Mouse (Mus musculus) liver, postnatal 0 days (tissue): ENCODE data around the gene Msi2. TPM values are rescaled to one million over a fixed set of nuclear protein-coding genes. Genes with fewer than 3 reads are reported as not detected.

Experiments
- ATAC-seq: fragments of 200-750 bp; cut with Nextera tagmentation; 2 replicates; pipeline ENCODE4 v1.8.0; 2017; ENCODE audit warnings: mild to moderate bottlenecking, moderate library complexity
- DNase-seq: peaks from one replicate; pipeline ENCODE4 v3.0.0-alpha.2; 2016
- H3K27ac ChIP-seq: fragments of 300-500 bp; sonication (generic); 2 replicates; pipeline ENCODE4 v1.5.1; 2014; ENCODE audit warnings: antibody characterized with exemption, moderate library complexity, mild to moderate bottlenecking, low read depth
- H3K27me3 ChIP-seq: fragments of 300-500 bp; sonication (generic); 2 replicates; pipeline ENCODE4 v1.6.1; 2014; ENCODE audit warnings: low read length, control low read depth, mixed read lengths; ENCODE audit not compliant: insufficient read depth
- H3K36me3 ChIP-seq: fragments of 300-500 bp; sonication (generic); replicated peaks from 2 replicates; pipeline ENCODE4 v1.6.1; 2014; ENCODE audit warnings: mild to moderate bottlenecking, control low read depth, low read length, moderate library complexity, mixed read lengths; ENCODE audit not compliant: insufficient read depth
- H3K4me1 ChIP-seq: fragments of 300-500 bp; sonication (generic); 2 replicates; pipeline ENCODE4 v1.6.1; 2014; ENCODE audit warnings: antibody characterized with exemption, mild to moderate bottlenecking, control low read depth; ENCODE audit not compliant: insufficient read depth
- H3K4me2 ChIP-seq: fragments of 300-500 bp; sonication (generic); 2 replicates; pipeline ENCODE4 v1.6.1; 2014; ENCODE audit warnings: low read depth, mild to moderate bottlenecking, low read length, moderate library complexity, mixed read lengths
- H3K4me3 ChIP-seq: fragments of 300-500 bp; sonication (generic); 2 replicates; pipeline ENCODE4 v1.5.1; 2014; ENCODE audit warnings: low read depth, low read length
- H3K9ac ChIP-seq: fragments of 300-500 bp; sonication (generic); replicated peaks from 2 replicates; pipeline ENCODE4 v1.6.1; 2014; ENCODE audit warnings: mild to moderate bottlenecking, moderate library complexity
- H3K9me3 ChIP-seq: fragments of 300-500 bp; sonication (generic); 2 replicates; pipeline ENCODE4 v1.6.1; 2016; ENCODE audit warnings: mild to moderate bottlenecking, control low read depth, low read length, mixed read lengths
- CTCF ChIP-seq: sonication (generic); IDR thresholded peaks from 2 replicates; pipeline ENCODE4 v1.5.1; 2016; ENCODE audit warnings: antibody characterized with exemption, low read depth
- EP300 ChIP-seq: IDR thresholded peaks from 2 replicates; pipeline ENCODE4 v1.6.1; 2016; ENCODE audit warnings: antibody characterized with exemption, low read depth, mild to moderate bottlenecking
- WGBS: fragments of 180-500 bp; shearing (Covaris S2); extraction: QIAGEN DNeasy Blood & Tissue Kit; methylation state at CpG from one replicate; pipeline ENCODE4 v1.1.7; 2014; ENCODE audit not compliant: insufficient replicate concordance; 5-methylcytosine and 5-hydroxymethylcytosine counted together
- polyA plus RNA-seq: library from polyadenylated mRNA; unstranded; fragments of >200 nt; fragmentation: Nextera tagmentation; extraction: Ambion mirVana; gene quantifications from 2 replicates; pipeline ENCODE4 v1.2.1, GENCODE M21; 2015

Msi2 gene
- polyA plus RNA-seq, 1 experiment from 2014 or later, result 3.7 TPM

DNA sequence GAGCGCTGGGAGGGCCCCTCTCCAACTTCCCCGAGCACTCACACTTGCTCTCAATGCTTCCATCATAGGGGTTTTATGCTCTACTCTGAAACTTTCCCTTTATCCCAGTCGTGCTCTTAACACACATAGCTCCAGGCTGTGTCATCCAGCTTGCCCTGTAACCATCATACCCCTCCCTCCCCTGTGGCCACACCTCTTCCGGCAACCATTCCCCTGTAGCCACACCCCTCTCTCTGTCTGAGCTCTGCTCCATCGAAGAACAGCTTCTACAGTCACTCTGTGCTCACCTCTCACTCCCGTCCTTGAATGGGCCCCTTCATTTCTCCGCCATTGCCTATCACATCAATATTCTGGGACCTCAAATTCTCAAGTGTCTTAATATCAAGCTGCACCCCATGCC lies 219.8 kb downstream of the Msi2 start:
- H3K9ac ChIP-seq, result no peak overlapping the region
- WGBS, result 55% methylated on average over 7 of the region's 7 CpGs
- no peak overlapping the region for H3K27ac ChIP-seq
- H3K4me2 ChIP-seq, result no peak overlapping the region
- no peaks in the 10 kb centered on the region for H3K36me3 ChIP-seq
- H3K27me3 ChIP-seq, result no peaks in the 10 kb centered on the region
- DNase-seq, result no peak
- ATAC-seq, result no peak
- no peak overlapping the region for H3K4me3 ChIP-seq
- TF ChIP-seq CTCF (no peak), EP300 (no peak)
- no peaks in the 10 kb centered on the region for H3K4me1 ChIP-seq
- H3K9me3 ChIP-seq, result no peaks in the 10 kb centered on the region

DNA sequence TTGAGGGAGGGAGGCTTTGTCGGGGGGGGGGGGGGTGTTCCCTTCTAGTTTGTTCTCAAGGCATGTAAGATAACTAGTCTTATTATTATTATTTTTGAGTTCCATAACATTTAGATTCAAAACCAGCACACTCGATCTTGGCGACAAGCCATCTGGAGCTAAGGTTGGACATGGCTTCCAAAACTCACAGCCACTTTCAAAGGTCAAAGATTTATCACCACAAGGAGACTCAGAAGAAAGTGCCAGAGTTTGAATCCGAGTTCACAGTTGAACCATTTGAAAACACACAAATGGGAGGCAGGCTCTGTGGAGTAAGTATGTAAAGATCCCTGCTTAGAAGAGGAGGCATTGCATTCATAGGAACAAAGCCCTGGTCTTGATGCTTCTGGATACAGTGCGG lies 221.9 kb downstream of the Msi2 start:
- 76% methylated on average over 5 of the region's 5 CpGs for WGBS

DNA sequence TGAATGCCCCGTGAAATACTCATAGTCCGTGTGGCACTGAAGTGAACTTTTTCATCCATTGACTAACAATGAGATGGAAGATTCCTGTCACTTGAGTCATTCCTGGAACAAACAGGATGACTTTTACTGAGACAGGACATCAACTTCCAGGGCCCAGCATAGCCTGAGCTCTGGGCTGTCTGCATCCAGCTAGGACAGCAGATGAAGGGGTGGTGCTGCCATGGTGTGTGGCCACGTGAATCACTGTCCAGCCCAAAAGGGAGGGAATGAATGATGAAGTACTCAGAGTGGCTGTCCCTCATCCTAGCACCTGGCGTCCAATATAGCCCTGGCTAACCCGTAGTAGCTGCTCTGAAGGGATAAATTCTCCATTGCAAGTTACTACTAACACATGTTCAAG lies 222.6 kb downstream of the Msi2 start:
- WGBS, result 85% methylated on average over 5 of the region's 5 CpGs
- H3K4me3 ChIP-seq, result no peak overlapping the region
- H3K9ac ChIP-seq, result no peak overlapping the region
- TF ChIP-seq EP300 (no peak), CTCF (no peak)
- no peaks in the 10 kb centered on the region for H3K27me3 ChIP-seq
- no peak overlapping the region for H3K4me2 ChIP-seq
- no peak for DNase-seq
- no peaks in the 10 kb centered on the region for H3K9me3 ChIP-seq
- no peak for ATAC-seq
- H3K4me1 ChIP-seq, result no peaks in the 10 kb centered on the region
- no peak overlapping the region for H3K27ac ChIP-seq
- no peaks in the 10 kb centered on the region for H3K36me3 ChIP-seq

More for the DNA sequence above, 221.9 kb downstream of the Msi2 start:
- no peaks in the 10 kb centered on the region for H3K4me1 ChIP-seq
- TF ChIP-seq EP300 (no peak), CTCF (no peak)
- no peak overlapping the region for H3K4me2 ChIP-seq
- H3K9ac ChIP-seq, result no peak overlapping the region
- no peaks in the 10 kb centered on the region for H3K9me3 ChIP-seq
- H3K4me3 ChIP-seq, result no peak overlapping the region
- no peaks in the 10 kb centered on the region for H3K36me3 ChIP-seq
- DNase-seq (no peak), ATAC-seq (no peak)
- no peaks in the 10 kb centered on the region for H3K27me3 ChIP-seq
- no peak overlapping the region for H3K27ac ChIP-seq

DNA sequence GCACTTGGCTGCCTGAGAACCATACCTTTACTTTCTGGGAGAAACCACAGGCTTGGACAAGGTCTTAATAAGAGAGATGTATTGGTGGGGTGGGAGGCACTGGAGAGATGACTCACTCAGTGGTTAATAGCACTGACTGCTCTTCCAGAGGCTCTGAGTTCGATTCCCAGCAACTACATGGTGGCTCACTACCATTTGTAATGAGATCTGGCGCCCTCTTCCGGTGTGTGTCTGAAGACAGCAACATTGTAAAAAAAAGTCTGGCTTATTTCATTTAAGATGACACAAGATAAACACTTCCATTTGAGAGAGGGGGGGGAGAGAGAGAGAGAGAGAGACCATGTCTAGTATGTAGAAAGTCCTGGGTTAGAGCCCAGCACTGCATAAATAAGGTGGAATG lies 223.3 kb downstream of the Msi2 start:
- TF ChIP-seq EP300 (no peak), CTCF (no peak)
- Histone ChIP-seq H3K27ac (no peak overlapping the region), H3K36me3 (no peaks in the 10 kb centered on the region), H3K9me3 (no peaks in the 10 kb centered on the region), H3K9ac (no peak overlapping the region), H3K4me2 (no peak overlapping the region), H3K4me1 (no peaks in the 10 kb centered on the region), H3K27me3 (no peaks in the 10 kb centered on the region), H3K4me3 (no peak overlapping the region)
- DNase-seq, result no peak
- ATAC-seq, result no peak
- 76% methylated on average over 3 of the region's 3 CpGs for WGBS

DNA sequence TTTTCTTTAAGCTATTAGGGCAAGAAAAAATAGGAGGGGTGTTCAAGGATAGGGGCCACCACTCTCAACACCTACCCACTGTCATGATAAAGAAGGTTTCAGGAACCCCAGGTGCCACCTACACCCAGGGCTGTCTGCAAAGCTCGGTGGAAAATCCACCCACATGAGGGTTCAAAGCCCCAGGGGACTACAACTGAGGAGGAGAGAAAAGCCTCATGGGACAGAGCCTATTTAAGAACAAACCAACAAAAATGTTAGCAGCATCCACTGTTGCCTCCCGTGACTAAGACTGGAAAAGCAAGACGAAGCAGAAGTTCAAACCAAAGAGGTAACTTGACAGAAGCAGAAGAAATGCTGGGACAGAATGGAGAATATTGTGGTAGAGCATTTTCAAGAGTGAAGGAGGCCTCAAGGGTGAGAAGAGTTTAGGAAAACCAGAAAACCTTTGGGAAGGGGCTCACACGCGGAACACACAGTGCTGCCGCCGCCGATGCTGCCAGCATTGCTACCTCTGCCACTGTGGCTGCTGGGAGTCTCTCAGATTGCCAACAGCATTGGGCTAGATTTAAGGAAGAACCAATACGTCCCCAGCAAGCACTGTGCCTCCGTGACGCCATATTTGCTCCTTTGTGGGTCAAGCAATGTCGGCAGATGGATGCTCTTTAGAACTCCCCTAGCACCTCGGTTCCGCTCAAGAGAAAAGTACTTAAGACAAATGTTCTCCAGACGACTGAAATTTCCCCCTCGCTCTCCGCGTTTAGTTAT lies 224.3 kb downstream of the Msi2 start:
- H3K4me2 ChIP-seq, result no peak overlapping the region
- TF ChIP-seq EP300 (no peak), CTCF (no peak)
- no peak for DNase-seq
- no peak overlapping the region for H3K4me3 ChIP-seq
- H3K36me3 ChIP-seq, result no peaks in the 10 kb centered on the region
- no peak overlapping the region for H3K9ac ChIP-seq
- 85% methylated on average over 18 of the region's 18 CpGs for WGBS
- no peak overlapping the region for H3K27ac ChIP-seq
- ATAC-seq, result no peak
- no peaks in the 10 kb centered on the region for H3K4me1 ChIP-seq
- H3K9me3 ChIP-seq, result no peaks in the 10 kb centered on the region
- no peaks in the 10 kb centered on the region for H3K27me3 ChIP-seq

DNA sequence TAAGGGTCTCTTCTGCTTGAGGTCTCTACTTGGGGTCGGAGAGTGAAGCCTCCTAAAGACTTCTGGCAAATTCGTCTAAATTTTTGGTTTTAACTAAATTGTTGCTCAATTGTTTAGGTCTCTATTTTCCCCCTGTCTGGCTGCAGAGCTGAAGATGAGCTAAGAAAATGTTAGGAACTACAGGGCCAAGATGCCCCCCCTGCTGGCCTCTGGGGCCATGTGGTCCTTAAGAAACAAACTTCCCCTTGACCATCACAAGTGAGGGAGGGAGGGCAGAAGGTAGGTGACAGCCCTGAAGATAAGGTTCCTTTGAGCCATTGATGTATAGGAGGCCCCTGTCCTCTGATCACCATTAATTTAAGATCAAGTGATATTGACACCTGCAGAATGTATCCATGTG lies 225.7 kb downstream of the Msi2 start:
- 64% methylated on average over 2 of the region's 2 CpGs for WGBS
- DNase-seq (no peak), ATAC-seq (no peak)
- no peak overlapping the region for H3K9ac ChIP-seq
- no peak overlapping the region for H3K4me3 ChIP-seq
- TF ChIP-seq CTCF (no peak), EP300 (no peak)
- no peak overlapping the region for H3K27ac ChIP-seq
- no peaks in the 10 kb centered on the region for H3K27me3 ChIP-seq
- H3K4me1 ChIP-seq, result no peaks in the 10 kb centered on the region
- no peaks in the 10 kb centered on the region for H3K9me3 ChIP-seq
- no peak overlapping the region for H3K4me2 ChIP-seq
- H3K36me3 ChIP-seq, result no peaks in the 10 kb centered on the region
